Mouse (Mus musculus): ENCODE results near the gene Gtf2h5. TPM values are rescaled to one million over a fixed set of nuclear protein-coding genes. Genes with fewer than 3 reads are reported as not detected.

Gtf2h5 gene
- polyA plus RNA-seq, 1 experiment: 69.2 TPM

GRCm38 (mm10) chr17:6067613-6068012 is 12.0 kb upstream of the Gtf2h5 start:
- TF ChIP-seq POLR2A (IDR thresholded peaks at IDR 0.05; ENCODE audit: low read depth, low read length) (no peak), CTCF (IDR thresholded peaks at IDR 0.05; ENCODE audit: borderline replicate concordance, insufficient read depth, low read length) (no peak)
- H3K4me3 ChIP-seq (ENCODE audit: insufficient read depth, low read length): no peak overlapping the region

GRCm38 (mm10) chr17:6069866-6070265 is 9.7 kb upstream of the Gtf2h5 start:
- no peak overlapping the region for H3K27ac ChIP-seq (ENCODE audit: insufficient read depth, low read length)
- TF ChIP-seq POLR2A (IDR thresholded peaks at IDR 0.05; ENCODE audit: low read depth, low read length) (no peak), CTCF (IDR thresholded peaks at IDR 0.05; ENCODE audit: borderline replicate concordance, insufficient read depth, low read length) (no peak)
- no peak overlapping the region for H3K4me3 ChIP-seq (ENCODE audit: insufficient read depth, low read length)
- H3K4me1 ChIP-seq (ENCODE audit: control insufficient read depth, insufficient read depth, low read length): no peaks in the 10 kb centered on the region; the same call in 1 of the 2 replicates

More at GRCm38 (mm10) chr17:6067613-6068012, 12.0 kb upstream of the Gtf2h5 start:
- Histone ChIP-seq H3K4me1 (ENCODE audit: control insufficient read depth, insufficient read depth, low read length) (no peaks in the 10 kb centered on the region), H3K27ac (ENCODE audit: insufficient read depth, low read length) (no peak overlapping the region)

GRCm38 (mm10) chr17:6073405-6073804 is 6.2 kb upstream of the Gtf2h5 start:
- Histone ChIP-seq H3K27ac (ENCODE audit: insufficient read depth, low read length) (no peak overlapping the region), H3K4me3 (ENCODE audit: insufficient read depth, low read length) (no peak overlapping the region), H3K4me1 (ENCODE audit: control insufficient read depth, insufficient read depth, low read length) (no peaks in the 10 kb centered on the region; the same call in 1 of the 2 replicates)
- TF ChIP-seq CTCF (IDR thresholded peaks at IDR 0.05; ENCODE audit: borderline replicate concordance, insufficient read depth, low read length) (no peak), POLR2A (IDR thresholded peaks at IDR 0.05; ENCODE audit: low read depth, low read length) (no peak)

GRCm38 (mm10) chr17:6083323-6083890 is 3.8 kb downstream of the Gtf2h5 start:
- Histone ChIP-seq H3K4me1 (ENCODE audit: control insufficient read depth, insufficient read depth, low read length) (peaks cover 2% of the 10 kb centered on the region; the same call in 1 of the 2 replicates), H3K4me3 (ENCODE audit: insufficient read depth, low read length) (no peak overlapping the region), H3K27ac (ENCODE audit: insufficient read depth, low read length) (no peak overlapping the region)
- TF ChIP-seq CTCF (IDR thresholded peaks at IDR 0.05; ENCODE audit: borderline replicate concordance, insufficient read depth, low read length): no peak
- TF ChIP-seq POLR2A (IDR thresholded peaks at IDR 0.05; ENCODE audit: low read depth, low read length): no peak

GRCm38 (mm10) chr17:6091604-6092003 is 12.0 kb downstream of the Gtf2h5 start:
- no peak overlapping the region for H3K4me3 ChIP-seq (ENCODE audit: insufficient read depth, low read length)
- H3K27ac ChIP-seq (ENCODE audit: insufficient read depth, low read length): no peak overlapping the region
- TF ChIP-seq POLR2A (IDR thresholded peaks at IDR 0.05; ENCODE audit: low read depth, low read length): no peak
- no peak for TF ChIP-seq CTCF (IDR thresholded peaks at IDR 0.05; ENCODE audit: borderline replicate concordance, insufficient read depth, low read length)
- H3K4me1 ChIP-seq (ENCODE audit: control insufficient read depth, insufficient read depth, low read length): no peaks in the 10 kb centered on the region

GRCm38 (mm10) chr17:6095579-6095978 is 16.0 kb downstream of the Gtf2h5 start:
- no peak for TF ChIP-seq POLR2A (IDR thresholded peaks at IDR 0.05; ENCODE audit: low read depth, low read length)
- no peak for TF ChIP-seq CTCF (IDR thresholded peaks at IDR 0.05; ENCODE audit: borderline replicate concordance, insufficient read depth, low read length)
- no peak overlapping the region for H3K27ac ChIP-seq (ENCODE audit: insufficient read depth, low read length)
- H3K4me3 ChIP-seq (ENCODE audit: insufficient read depth, low read length): no peak overlapping the region
- no peaks in the 10 kb centered on the region for H3K4me1 ChIP-seq (ENCODE audit: control insufficient read depth, insufficient read depth, low read length)

GRCm38 (mm10) chr17:6097884-6098283 is 18.3 kb downstream of the Gtf2h5 start:
- no peaks in the 10 kb centered on the region for H3K4me1 ChIP-seq (ENCODE audit: control insufficient read depth, insufficient read depth, low read length)
- no peak overlapping the region for H3K27ac ChIP-seq (ENCODE audit: insufficient read depth, low read length)
- TF ChIP-seq CTCF (IDR thresholded peaks at IDR 0.05; ENCODE audit: borderline replicate concordance, insufficient read depth, low read length) (peak; percentile 70), POLR2A (IDR thresholded peaks at IDR 0.05; ENCODE audit: low read depth, low read length) (no peak)
- no peak overlapping the region for H3K4me3 ChIP-seq (ENCODE audit: insufficient read depth, low read length)

- no peak for TF ChIP-seq POLR2A (IDR thresholded peaks at IDR 0.05; ENCODE audit: low read depth, low read length)
- no peak for TF ChIP-seq CTCF (IDR thresholded peaks at IDR 0.05; ENCODE audit: borderline replicate concordance, insufficient read depth, low read length)
- Histone ChIP-seq H3K27ac (ENCODE audit: insufficient read depth, low read length) (no peak overlapping the region), H3K4me3 (ENCODE audit: insufficient read depth, low read length) (no peak overlapping the region), H3K4me1 (ENCODE audit: control insufficient read depth, insufficient read depth, low read length) (no peaks in the 10 kb centered on the region)
Measured at GRCm38 (mm10) chr17:6102287-6102686, 22.7 kb downstream of the Gtf2h5 start.

- Histone ChIP-seq H3K4me3 (ENCODE audit: insufficient read depth, low read length) (no peak overlapping the region), H3K4me1 (ENCODE audit: control insufficient read depth, insufficient read depth, low read length) (no peaks in the 10 kb centered on the region), H3K27ac (ENCODE audit: insufficient read depth, low read length) (no peak overlapping the region)
- no peak for TF ChIP-seq POLR2A (IDR thresholded peaks at IDR 0.05; ENCODE audit: low read depth, low read length)
- TF ChIP-seq CTCF (IDR thresholded peaks at IDR 0.05; ENCODE audit: borderline replicate concordance, insufficient read depth, low read length): no peak
Measured at GRCm38 (mm10) chr17:6103566-6103965, 24.0 kb downstream of the Gtf2h5 start.

GRCm38 (mm10) chr17:6106361-6107014 is 26.9 kb downstream of the Gtf2h5 start, which contains the start of gene Tulp4:
Tulp4 (plus strand) TSS chr17:6106437.
- TF ChIP-seq CTCF (IDR thresholded peaks at IDR 0.05; ENCODE audit: borderline replicate concordance, insufficient read depth, low read length): no peak
- peak; percentile 87 for TF ChIP-seq POLR2A (IDR thresholded peaks at IDR 0.05; ENCODE audit: low read depth, low read length)
- peak within 1 kb of the TSS; percentile 80 for H3K27ac ChIP-seq (ENCODE audit: insufficient read depth, low read length)
- peak within 1 kb of the TSS; percentile 98 for H3K4me3 ChIP-seq (ENCODE audit: insufficient read depth, low read length)
- peaks cover 6% of the 10 kb centered on the region for H3K4me1 ChIP-seq (ENCODE audit: control insufficient read depth, insufficient read depth, low read length)
